Mouse (Mus musculus) neutrophil, adult 65 days (primary cell): ENCODE data around the gene Clns1a. TPM values are rescaled to one million over a fixed set of nuclear protein-coding genes. Genes with fewer than 3 reads are reported as not detected.

Experiments
- total RNA-seq: library from RNA; stranded (reverse); gene quantifications from 2 replicates; pipeline ENCODE4 v1.2.4, GENCODE M21; 2023

Gene Clns1a
- 25.3 and 25.6 TPM in 2 replicates for total RNA-seq

GRCm38 (mm10) chr7:97696506-97697254 lies at the start of gene Clns1a:
Gene Clns1a, plus strand, starts transcription at chr7:97696634.

GRCm38 (mm10) chr7:97737638-97738456 lies 41.4 kb downstream of the Clns1a start, which contains the start of gene Aqp11:
Gene Aqp11, minus strand, starts transcription at chr7:97738289.

Other genes starting within 250 kb of the Clns1a start
- gene Kctd14, start 245.3 kb upstream of the Clns1a start, total RNA-seq: 1.6 and 2.2 TPM in 2 replicates
- gene Ints4, start 215.7 kb upstream of the Clns1a start, total RNA-seq: 22.8 and 25.9 TPM in 2 replicates
- 4.0 and 5.4 TPM in 2 replicates for gene Aamdc, start 117.1 kb upstream of the Clns1a start, total RNA-seq
- 37.7 and 56.5 TPM in 2 replicates for gene Rsf1, start 116.7 kb upstream of the Clns1a start, total RNA-seq
- gene Aqp11, start 41.7 kb downstream of the Clns1a start, total RNA-seq: 0.32 TPM in 1 of 2 replicates, not detected in the other
- gene Pak1, start 91.9 kb downstream of the Clns1a start, total RNA-seq: 41.2 and 53.3 TPM in 2 replicates
- not detected in 2 replicates for gene Gdpd4, start 223.3 kb downstream of the Clns1a start, total RNA-seq